ENCODE assay signal across 11 mouse cellular contexts in genomic region chr4:105394366-105394765, GRCm38 (mm10).
DNase-seq lines count a peak whose midpoint lies in the region.
"Had no signal": no experiment of that assay in that cellular context is flagged by ENCODE, and none has a peak within 500 bp of the region (broad histone marks: within the 10 kb centered on the region; RNA-seq: fewer than 3 reads in every experiment).

No protein-coding gene starts in this region.

- intact Hi-C loops in gastrocnemius, postnatal 36 days (cut with DNase I), result no loop called here
- intact Hi-C loops in left cerebral cortex, postnatal 10 days (cut with DNase I), result no loop called here

- DNase-seq in gastrocnemius, postnatal 25 days, result peak; percentile 26
- DNase-seq in gastrocnemius, postnatal 36 days, result no peak
- DNase-seq in lung, postnatal 25 days (ENCODE audit: low spot score), result peak; percentile 21
- no peak for DNase-seq in lung, postnatal 4 days
- peak; percentile 33 for DNase-seq in fibroblast of lung, adult 2 months (ENCODE audit: low read depth)
- DNase-seq in left cerebral cortex, postnatal 10 days (ENCODE audit: extremely low spot score in 1 of 2, low spot score in 2 of 2), result no peak
- DNase-seq: cerebellum, adult 2 months; cerebellum, postnatal 14 days; forebrain, postnatal 0 days; heart, postnatal 36 days; kidney, adult 2 months had no signal

Comparison
In these comparisons a context has a peak if more than half of its experiments do, and no peak if none do; other contexts are left out.
1. DNase-seq: peak in gastrocnemius, postnatal 25 days (single experiment), lung, postnatal 25 days (single experiment) and fibroblast of lung, adult 2 months (single experiment); none in gastrocnemius, postnatal 36 days (0 of 2), lung, postnatal 4 days (0 of 2) and left cerebral cortex, postnatal 10 days (0 of 2).